Mouse (Mus musculus) embryonic facial prominence, embryonic 14.5 days (tissue): Measurements from ENCODE around the gene Tmem219. TPM values are rescaled to one million over a fixed set of nuclear protein-coding genes. Genes with fewer than 3 reads are reported as not detected.

Experiments
- ATAC-seq: fragments of 200-750 bp; cut with Nextera tagmentation; 2 replicates; pipeline ENCODE4 v1.8.0; 2017; ENCODE audit warnings: low read depth, moderate number of reproducible peaks, moderate TSS enrichment
- DNase-seq: peaks from one replicate; pipeline ENCODE4 v3.0.0-alpha.2; 2015; ENCODE audit warnings: low spot score
- H3K27ac ChIP-seq: fragments of 300-500 bp; sonication (generic); replicated peaks from 2 replicates; pipeline ENCODE4 v1.5.1; 2014; ENCODE audit warnings: low read depth, mild to moderate bottlenecking, low read length, moderate library complexity
- H3K27me3 ChIP-seq: fragments of 300-500 bp; sonication (generic); replicated peaks from 2 replicates; pipeline ENCODE4 v1.6.1; 2014; ENCODE audit warnings: low read length; ENCODE audit not compliant: control insufficient read depth, insufficient read depth
- H3K36me3 ChIP-seq: fragments of 300-500 bp; sonication (generic); 2 replicates; pipeline ENCODE4 v1.6.1; 2014; ENCODE audit warnings: low read length, mixed read lengths; ENCODE audit not compliant: control insufficient read depth, insufficient read depth
- H3K4me1 ChIP-seq: fragments of 300-500 bp; sonication (generic); 2 replicates; pipeline ENCODE4 v1.6.1; 2014; ENCODE audit warnings: antibody characterized with exemption, low read length; ENCODE audit not compliant: control insufficient read depth, insufficient read depth
- H3K4me2 ChIP-seq: fragments of 300-500 bp; sonication (generic); 2 replicates; pipeline ENCODE4 v1.6.1; 2014; ENCODE audit warnings: low read depth, mild to moderate bottlenecking, low read length, moderate library complexity, mixed read lengths
- H3K4me3 ChIP-seq: fragments of 300-500 bp; sonication (generic); 2 replicates; pipeline ENCODE4 v1.5.1; 2014; ENCODE audit warnings: low read depth, mild to moderate bottlenecking, low read length
- H3K9ac ChIP-seq: fragments of 300-500 bp; sonication (generic); 2 replicates; pipeline ENCODE4 v1.6.1; 2014; ENCODE audit warnings: low read depth, mild to moderate bottlenecking, low read length, moderate library complexity, mixed read lengths
- H3K9me3 ChIP-seq: fragments of 300-500 bp; sonication (generic); 2 replicates; pipeline ENCODE4 v1.6.1; 2016; ENCODE audit warnings: low read length; ENCODE audit not compliant: control insufficient read depth
- WGBS: fragments of 180-500 bp; shearing (Covaris S2); extraction: QIAGEN DNeasy Blood & Tissue Kit; methylation state at CpG from one replicate; pipeline ENCODE4 v1.1.7; 2014; 5-methylcytosine and 5-hydroxymethylcytosine counted together
- polyA plus RNA-seq: library from polyadenylated mRNA; unstranded; fragments of >200 nt; fragmentation: Nextera tagmentation; extraction: Ambion mirVana; gene quantifications from 2 replicates; pipeline ENCODE4 v1.2.1, GENCODE M21; 2014

The Tmem219 gene
- polyA plus RNA-seq, 1 experiment from 2014 or later: 30.2 TPM

- Histone ChIP-seq H3K4me1 (peaks cover 11% of the 10 kb centered on the region), H3K4me3 (peak overlapping the region; percentile 76), H3K36me3 (peaks cover 66% of the 10 kb centered on the region), H3K4me2 (peak overlapping the region; percentile 93), H3K27me3 (no peaks in the 10 kb centered on the region), H3K9me3 (no peaks in the 10 kb centered on the region), H3K9ac (peak overlapping the region; percentile 78), H3K27ac (0 out of 2 replicates have a peak overlapping the region, but pooled peaks have one; percentile 88)
- ATAC-seq: no peak
- DNase-seq: no peak
- 76% methylated on average over 6 of the region's 6 CpGs for WGBS
Measured at GRCm38 (mm10) chr7:126863791-126864190, 58.9 kb downstream of the Tmem219 start.

GRCm38 (mm10) chr7:126862147-126862784, 60.5 kb downstream of the Tmem219 start, which contains the start of gene Ino80e:
Gene Ino80e, minus strand, starts transcription at chr7:126862377.
- H3K27me3 ChIP-seq: no peaks in the 10 kb centered on the region
- ATAC-seq (peak; percentile 79), DNase-seq (peak; percentile 98)
- peak within 1 kb of the TSS; percentile 88 for H3K27ac ChIP-seq
- WGBS: under 1% methylated on average over 41 of the region's 41 CpGs
- peak within 1 kb of the TSS; percentile 78 for H3K9ac ChIP-seq
- peaks cover 66% of the 10 kb centered on the region for H3K36me3 ChIP-seq
- peak within 1 kb of the TSS; percentile 76 for H3K4me3 ChIP-seq
- H3K4me2 ChIP-seq: peak within 1 kb of the TSS; percentile 93
- no peaks in the 10 kb centered on the region for H3K9me3 ChIP-seq
- peaks cover 11% of the 10 kb centered on the region for H3K4me1 ChIP-seq

GRCm38 (mm10) chr7:126861429-126862130, 61.1 kb downstream of the Tmem219 start, which contains the start of gene Hirip3:
Gene Hirip3, plus strand, starts transcription at chr7:126861972.
- Histone ChIP-seq H3K9ac (peak within 1 kb of the TSS; percentile 78), H3K27me3 (no peaks in the 10 kb centered on the region), H3K4me1 (peaks cover 11% of the 10 kb centered on the region), H3K4me3 (peak within 1 kb of the TSS; percentile 76), H3K9me3 (no peaks in the 10 kb centered on the region), H3K27ac (peak within 1 kb of the TSS; percentile 88), H3K36me3 (peaks cover 66% of the 10 kb centered on the region), H3K4me2 (peak within 1 kb of the TSS; percentile 93)
- ATAC-seq: peak; percentile 93
- peak; percentile 98 for DNase-seq
- 2% methylated on average over 42 of the region's 42 CpGs for WGBS

GRCm38 (mm10) chr7:126860987-126861386, 61.7 kb downstream of the Tmem219 start:
- WGBS: 74% methylated on average over 5 of the region's 5 CpGs
- Histone ChIP-seq H3K4me3 (peak overlapping the region; percentile 76), H3K9ac (peak overlapping the region; percentile 78), H3K27ac (peak overlapping the region; percentile 88; the same call in 1 of the 2 replicates), H3K4me1 (peaks cover 11% of the 10 kb centered on the region), H3K4me2 (peak overlapping the region; percentile 93), H3K27me3 (no peaks in the 10 kb centered on the region), H3K9me3 (no peaks in the 10 kb centered on the region), H3K36me3 (peaks cover 66% of the 10 kb centered on the region)
- DNase-seq: no peak
- no peak for ATAC-seq

- no peaks in the 10 kb centered on the region for H3K27me3 ChIP-seq
- H3K9me3 ChIP-seq: no peaks in the 10 kb centered on the region
- peaks cover 81% of the 10 kb centered on the region for H3K36me3 ChIP-seq
- peak overlapping the region; percentile 14; the same call in 1 of the 2 replicates for H3K9ac ChIP-seq
- peak; percentile 22 for DNase-seq
- 80% methylated on average over 9 of the region's 9 CpGs for WGBS
- peak; percentile 5; the same call in 1 of the 2 replicates for ATAC-seq
- H3K4me3 ChIP-seq: no peak overlapping the region
- no peaks in the 10 kb centered on the region for H3K4me1 ChIP-seq
- no peak overlapping the region for H3K27ac ChIP-seq
- H3K4me2 ChIP-seq: no peak overlapping the region
Measured at GRCm38 (mm10) chr7:126856741-126857420, 65.8 kb downstream of the Tmem219 start.

- no peaks in the 10 kb centered on the region for H3K27me3 ChIP-seq
- no peak overlapping the region for H3K4me2 ChIP-seq
- WGBS: 85% methylated on average over 3 of the region's 3 CpGs
- no peaks in the 10 kb centered on the region for H3K9me3 ChIP-seq
- DNase-seq: no peak
- H3K27ac ChIP-seq: no peak overlapping the region
- no peak overlapping the region for H3K4me3 ChIP-seq
- H3K9ac ChIP-seq: no peak overlapping the region
- ATAC-seq: no peak
- H3K36me3 ChIP-seq: peaks cover 85% of the 10 kb centered on the region
- H3K4me1 ChIP-seq: no peaks in the 10 kb centered on the region
Measured at GRCm38 (mm10) chr7:126855641-126856040, 67.1 kb downstream of the Tmem219 start.

GRCm38 (mm10) chr7:126853454-126853853, 69.3 kb downstream of the Tmem219 start:
- DNase-seq: no peak
- no peak for ATAC-seq
- H3K27me3 ChIP-seq: peaks cover 16% of the 10 kb centered on the region
- WGBS: 88% methylated on average over 5 of the region's 5 CpGs
- H3K9me3 ChIP-seq: no peaks in the 10 kb centered on the region
- no peak overlapping the region for H3K4me3 ChIP-seq
- H3K36me3 ChIP-seq: peaks cover 65% of the 10 kb centered on the region
- H3K9ac ChIP-seq: no peak overlapping the region
- H3K4me1 ChIP-seq: peaks cover 2% of the 10 kb centered on the region; the same call in 1 of the 2 replicates
- H3K4me2 ChIP-seq: no peak overlapping the region
- no peak overlapping the region for H3K27ac ChIP-seq

GRCm38 (mm10) chr7:126851192-126851591, 71.5 kb downstream of the Tmem219 start:
- 0 out of 2 replicates have a peak overlapping the region, but pooled peaks have one; percentile 5 for H3K9ac ChIP-seq
- no peak; the same call in 1 of the 2 replicates for ATAC-seq

More at GRCm38 (mm10) chr7:126851192-126851591, 71.5 kb downstream of the Tmem219 start:
- Histone ChIP-seq H3K4me1 (peaks cover 7% of the 10 kb centered on the region; the same call in 1 of the 2 replicates), H3K27me3 (peaks cover 32% of the 10 kb centered on the region), H3K36me3 (peaks cover 44% of the 10 kb centered on the region), H3K4me2 (no peak overlapping the region), H3K9me3 (no peaks in the 10 kb centered on the region), H3K27ac (no peak overlapping the region), H3K4me3 (no peak overlapping the region)
- no peak for DNase-seq
- WGBS: 30% methylated on average over 10 of the region's 12 CpGs
